Mouse (Mus musculus): ENCODE data around the gene Hmg20b. TPM values are rescaled to one million over a fixed set of nuclear protein-coding genes. Genes with fewer than 3 reads are reported as not detected.

Hmg20b gene
- polyA plus RNA-seq, 2 experiments, result 92.9 to 135 TPM

DNA sequence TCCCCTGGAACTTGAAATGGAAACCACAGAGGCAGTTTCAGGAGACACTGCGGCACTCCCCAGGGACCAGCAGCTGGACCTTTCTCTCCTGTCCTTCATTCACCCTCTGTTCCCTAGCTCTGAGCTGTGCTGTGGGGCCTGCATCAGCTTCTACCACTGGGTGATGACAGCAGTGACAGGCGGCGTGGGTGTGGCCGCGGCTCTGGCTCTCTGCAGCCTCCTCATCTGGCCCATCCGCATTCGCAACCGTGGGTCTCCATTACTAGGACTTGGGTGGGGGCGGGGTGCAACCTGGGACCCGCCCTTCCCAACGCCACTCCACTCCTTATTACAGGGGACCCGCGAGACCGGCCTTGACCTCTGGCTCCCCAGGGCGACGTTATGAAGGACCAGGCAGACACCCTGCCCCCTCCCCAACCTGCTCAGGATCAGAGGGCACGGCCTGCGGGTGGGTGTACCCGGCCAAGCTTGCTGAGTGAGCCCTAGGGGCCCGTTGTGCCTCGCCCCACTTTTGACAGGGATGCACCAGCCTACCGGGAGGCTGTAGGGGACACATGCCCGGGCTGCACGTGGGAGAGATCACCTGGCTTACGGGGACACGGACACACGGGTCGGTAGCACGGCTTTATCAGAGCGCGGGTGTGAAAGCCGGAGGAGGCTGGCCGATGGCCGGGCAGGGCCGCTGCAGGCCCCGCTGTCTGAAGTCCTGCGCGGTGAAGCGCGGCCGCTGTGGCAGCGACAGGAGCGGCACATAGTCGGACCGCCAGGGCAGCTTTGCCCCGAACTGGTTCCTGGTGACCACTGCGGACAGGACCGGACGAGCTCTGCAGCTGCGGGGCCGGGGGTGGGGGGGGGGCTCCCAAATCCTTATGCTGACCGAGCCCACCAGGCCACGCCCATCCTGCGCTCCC is 13.4 kb upstream of the Hmg20b start:
- Histone ChIP-seq H3K27me3 (ENCODE audit: control insufficient read depth, insufficient read depth, low read length) (peaks cover 26% of the 10 kb centered on the region), H3K36me3 (ENCODE audit: control insufficient read depth, insufficient read depth, low read length) (peaks cover 40% of the 10 kb centered on the region), H3K27ac (replicated peaks; ENCODE audit: low read depth, low read length) (no peak overlapping the region), H3K4me1 (ENCODE audit: control insufficient read depth, insufficient read depth, low read length) (peaks cover 18% of the 10 kb centered on the region), H3K4me2 (replicated peaks; ENCODE audit: low read depth, low read length, severe bottlenecking) (peak overlapping the region; percentile 56), H3K9ac (ENCODE audit: low read depth, low read length, severe bottlenecking) (peak overlapping the region; percentile 43), H3K9me3 (ENCODE audit: control insufficient read depth, low read length) (no peaks in the 10 kb centered on the region), H3K4me3 (replicated peaks; ENCODE audit: low read length) (peak overlapping the region; percentile 30)
- 13% methylated on average over 48 of the region's 54 CpGs for WGBS
- TF ChIP-seq POLR2A (IDR thresholded peaks at IDR 0.05; ENCODE audit: borderline replicate concordance, extremely low read depth, insufficient read depth, insufficient read length), result no peak
- no peak for ATAC-seq (ENCODE audit: low FRiP score, low read depth)
- DNase-seq (ENCODE audit: low spot score), result no peak

DNA sequence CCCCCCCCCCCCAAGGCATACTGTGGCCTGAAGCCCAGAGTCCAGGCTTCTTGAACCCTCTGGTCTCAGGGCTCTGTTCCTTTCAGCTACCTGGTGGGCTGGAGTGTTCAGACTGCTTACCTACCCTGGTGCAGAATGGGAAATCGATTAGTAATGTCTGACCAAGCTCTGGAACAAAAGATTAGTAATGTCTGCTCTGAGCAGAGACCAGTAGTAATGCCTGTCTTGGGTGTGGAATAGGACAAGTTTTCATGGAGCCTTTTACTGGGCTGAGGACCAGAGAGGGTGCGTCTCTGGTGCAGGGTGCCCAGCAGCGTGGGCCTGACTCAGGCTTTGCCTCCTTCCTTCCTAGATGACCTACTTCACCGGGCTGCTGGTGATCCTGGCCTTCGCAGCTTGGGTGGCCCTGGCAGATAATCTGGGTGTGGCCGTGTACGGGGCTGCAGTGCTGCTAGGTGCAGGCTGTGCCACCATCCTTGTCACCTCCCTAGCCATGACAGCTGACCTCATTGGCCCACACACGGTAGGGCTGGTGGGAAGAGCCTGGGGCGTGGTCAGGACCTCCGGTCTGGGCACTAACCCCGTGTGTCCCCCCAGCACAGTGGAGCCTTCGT is 12.2 kb upstream of the Hmg20b start:
- Histone ChIP-seq H3K4me3 (replicated peaks; ENCODE audit: low read length) (no peak overlapping the region), H3K9me3 (ENCODE audit: control insufficient read depth, low read length) (no peaks in the 10 kb centered on the region), H3K36me3 (ENCODE audit: control insufficient read depth, insufficient read depth, low read length) (peaks cover 27% of the 10 kb centered on the region), H3K4me1 (ENCODE audit: control insufficient read depth, insufficient read depth, low read length) (peaks cover 28% of the 10 kb centered on the region), H3K4me2 (replicated peaks; ENCODE audit: low read depth, low read length, severe bottlenecking) (no peak overlapping the region), H3K27ac (replicated peaks; ENCODE audit: low read depth, low read length) (no peak overlapping the region), H3K9ac (ENCODE audit: low read depth, low read length, severe bottlenecking) (no peak overlapping the region), H3K27me3 (ENCODE audit: control insufficient read depth, insufficient read depth, low read length) (peaks cover 26% of the 10 kb centered on the region)
- TF ChIP-seq POLR2A (IDR thresholded peaks at IDR 0.05; ENCODE audit: borderline replicate concordance, extremely low read depth, insufficient read depth, insufficient read length), result no peak
- no peak for ATAC-seq (ENCODE audit: low FRiP score, low read depth)
- DNase-seq (ENCODE audit: low spot score), result no peak
- WGBS, result 74% methylated on average over 12 of the region's 12 CpGs

DNA sequence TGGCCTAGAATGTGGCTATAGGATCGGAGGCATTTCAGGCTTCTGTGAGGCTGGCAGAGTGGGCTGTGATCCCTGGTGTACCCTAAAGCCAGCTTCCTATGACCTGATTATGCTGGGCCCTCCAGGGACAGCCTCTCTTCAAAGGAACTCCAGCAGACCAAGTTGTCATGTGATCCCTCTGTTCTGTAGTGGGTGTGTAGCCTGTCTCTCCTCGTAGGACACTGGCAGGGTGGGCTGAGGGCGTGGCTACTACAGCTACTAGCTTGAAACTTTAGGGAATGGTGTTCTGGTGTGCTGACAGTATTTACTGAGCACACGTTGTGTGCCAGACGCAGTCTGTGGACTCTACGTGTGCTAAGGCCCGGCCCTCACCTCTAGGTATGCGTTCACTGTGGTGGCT is 10.4 kb upstream of the Hmg20b start:
- H3K9ac ChIP-seq (ENCODE audit: low read depth, low read length, severe bottlenecking), result peak overlapping the region; percentile 38
- H3K27ac ChIP-seq (replicated peaks; ENCODE audit: low read depth, low read length), result no peak overlapping the region
- no peaks in the 10 kb centered on the region for H3K9me3 ChIP-seq (ENCODE audit: control insufficient read depth, low read length)
- peaks cover 13% of the 10 kb centered on the region for H3K36me3 ChIP-seq (ENCODE audit: control insufficient read depth, insufficient read depth, low read length)
- no peak overlapping the region for H3K4me3 ChIP-seq (replicated peaks; ENCODE audit: low read length)
- DNase-seq (ENCODE audit: low spot score) (no peak), ATAC-seq (ENCODE audit: low FRiP score, low read depth) (no peak)
- H3K27me3 ChIP-seq (ENCODE audit: control insufficient read depth, insufficient read depth, low read length), result peaks cover 26% of the 10 kb centered on the region
- H3K4me1 ChIP-seq (ENCODE audit: control insufficient read depth, insufficient read depth, low read length), result peaks cover 32% of the 10 kb centered on the region
- TF ChIP-seq POLR2A (IDR thresholded peaks at IDR 0.05; ENCODE audit: borderline replicate concordance, extremely low read depth, insufficient read depth, insufficient read length), result no peak
- WGBS, result 54% methylated on average over 8 of the region's 8 CpGs
- no peak overlapping the region for H3K4me2 ChIP-seq (replicated peaks; ENCODE audit: low read depth, low read length, severe bottlenecking)

DNA sequence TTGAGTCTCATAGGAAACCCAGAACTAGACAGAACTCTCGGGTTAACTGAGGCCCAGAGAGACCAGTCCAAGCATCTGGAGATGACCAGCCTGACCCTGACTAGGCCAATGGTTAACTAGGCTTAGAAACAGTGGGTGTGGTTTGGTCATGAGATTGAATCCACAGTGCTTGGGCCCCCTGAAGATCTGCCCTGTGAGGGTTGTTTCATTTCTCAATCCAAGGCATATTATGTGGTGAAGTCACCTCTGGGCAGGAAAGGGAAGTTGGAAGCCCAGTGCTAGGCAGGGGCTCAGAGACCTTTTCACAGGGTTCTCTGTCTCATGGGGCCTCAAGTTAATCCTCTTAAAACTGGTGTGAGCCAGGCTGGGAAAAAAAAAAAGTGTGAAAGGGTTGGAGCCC is 8.6 kb upstream of the Hmg20b start:
- DNase-seq (ENCODE audit: low spot score) (no peak), ATAC-seq (ENCODE audit: low FRiP score, low read depth) (no peak)
- Histone ChIP-seq H3K4me3 (replicated peaks; ENCODE audit: low read length) (peak overlapping the region; percentile 72; the same call in 1 of the 2 replicates), H3K9me3 (ENCODE audit: control insufficient read depth, low read length) (no peaks in the 10 kb centered on the region), H3K27me3 (ENCODE audit: control insufficient read depth, insufficient read depth, low read length) (peaks cover 11% of the 10 kb centered on the region), H3K9ac (ENCODE audit: low read depth, low read length, severe bottlenecking) (peak overlapping the region; percentile 72; the same call in 1 of the 2 replicates), H3K36me3 (ENCODE audit: control insufficient read depth, insufficient read depth, low read length) (peaks cover 13% of the 10 kb centered on the region; the same call in 1 of the 2 replicates), H3K27ac (replicated peaks; ENCODE audit: low read depth, low read length) (no peak overlapping the region), H3K4me2 (replicated peaks; ENCODE audit: low read depth, low read length, severe bottlenecking) (peak overlapping the region; percentile 95), H3K4me1 (ENCODE audit: control insufficient read depth, insufficient read depth, low read length) (peaks cover 21% of the 10 kb centered on the region)
- no peak for TF ChIP-seq POLR2A (IDR thresholded peaks at IDR 0.05; ENCODE audit: borderline replicate concordance, extremely low read depth, insufficient read depth, insufficient read length)
- 67% methylated on average over 1 of the region's 1 CpGs for WGBS

DNA sequence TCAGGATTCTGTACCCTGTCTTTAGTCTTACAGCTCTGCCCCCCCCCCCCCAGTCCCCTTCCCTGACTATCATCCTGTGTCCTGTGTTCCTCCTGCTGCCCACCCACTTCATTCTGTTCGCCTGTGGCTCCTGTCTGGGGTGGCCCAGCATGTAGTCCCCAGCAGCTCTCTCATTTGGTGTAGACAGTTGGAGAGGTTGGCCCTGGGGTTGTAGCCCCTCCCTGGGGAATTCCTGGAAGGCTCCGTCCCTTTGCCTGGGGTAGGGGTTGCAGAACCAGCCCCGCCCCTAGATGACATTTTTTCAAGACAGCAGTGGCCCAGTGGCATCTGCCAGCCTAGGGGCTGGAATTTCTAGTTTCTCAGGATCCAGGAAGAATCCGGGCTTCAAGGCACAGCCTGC is 7.9 kb upstream of the Hmg20b start:
- Histone ChIP-seq H3K27ac (replicated peaks; ENCODE audit: low read depth, low read length) (no peak overlapping the region), H3K27me3 (ENCODE audit: control insufficient read depth, insufficient read depth, low read length) (peaks cover 6% of the 10 kb centered on the region), H3K9ac (ENCODE audit: low read depth, low read length, severe bottlenecking) (peak overlapping the region; percentile 72), H3K4me2 (replicated peaks; ENCODE audit: low read depth, low read length, severe bottlenecking) (peak overlapping the region; percentile 95), H3K36me3 (ENCODE audit: control insufficient read depth, insufficient read depth, low read length) (peaks cover 13% of the 10 kb centered on the region; the same call in 1 of the 2 replicates), H3K4me3 (replicated peaks; ENCODE audit: low read length) (peak overlapping the region; percentile 72), H3K4me1 (ENCODE audit: control insufficient read depth, insufficient read depth, low read length) (peaks cover 18% of the 10 kb centered on the region), H3K9me3 (ENCODE audit: control insufficient read depth, low read length) (no peaks in the 10 kb centered on the region)
- DNase-seq (ENCODE audit: low spot score) (no peak), ATAC-seq (ENCODE audit: low FRiP score, low read depth) (no peak)
- WGBS, result 39% methylated on average over 4 of the region's 4 CpGs
- TF ChIP-seq POLR2A (IDR thresholded peaks at IDR 0.05; ENCODE audit: borderline replicate concordance, extremely low read depth, insufficient read depth, insufficient read length), result no peak

All from limb, embryonic 14.5 days (tissue).